In the genomic region with DNA sequence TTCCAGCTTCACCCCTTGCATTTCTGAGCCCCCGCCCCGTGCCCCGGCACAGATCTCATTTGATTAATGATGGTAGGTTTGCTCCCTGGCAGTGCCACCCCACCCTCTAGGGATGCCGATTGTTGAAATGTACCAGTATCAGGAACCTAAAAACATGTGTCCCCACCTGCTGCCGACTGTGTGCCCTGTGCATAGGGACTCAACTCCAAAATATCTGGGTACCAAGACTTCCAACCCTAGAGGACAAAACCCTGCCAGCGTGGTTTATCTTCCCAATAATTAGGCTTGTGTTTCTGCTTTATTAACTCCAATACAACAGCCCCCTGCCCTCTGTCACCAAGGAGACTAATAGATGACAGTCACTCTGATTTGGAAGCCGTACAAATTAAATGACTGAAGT, we compare ENCODE assay signal across 19 mouse cellular contexts.
"Had no signal": no experiment of that assay in that cellular context is flagged by ENCODE, and none has a peak within 500 bp of the region (broad histone marks: within the 10 kb centered on the region; RNA-seq: fewer than 3 reads in every experiment).

No protein-coding gene starts in this region.

- H3K4me2 ChIP-seq: liver, embryonic 12.5 days; lung, embryonic 14.5 days; neural tube, embryonic 15.5 days; stomach, embryonic 15.5 days had no signal

- DNase-seq: lung, adult 18-20 months; lung, embryonic 14.5 days; lung, postnatal 10 days; lung, postnatal 4 days; midbrain, embryonic 14.5 days; right cerebral cortex, adult 18-20 months; right cerebral cortex, postnatal 14 days; thymus, adult 2 months; thymus, postnatal 25 days; thymus, postnatal 4 days had no signal

- H3K36me3 ChIP-seq: liver, embryonic 12.5 days; midbrain, embryonic 10.5 days; neural tube, embryonic 13.5 days; neural tube, embryonic 15.5 days; stomach, embryonic 15.5 days had no signal

- H3K27ac ChIP-seq: liver, embryonic 12.5 days; liver, embryonic 14.5 days; midbrain, embryonic 10.5 days; neural tube, embryonic 13.5 days; neural tube, embryonic 15.5 days; stomach, embryonic 15.5 days; stomach, postnatal 0 days had no signal

- H3K9me3 ChIP-seq: liver, embryonic 12.5 days; midbrain, embryonic 10.5 days; neural tube, embryonic 13.5 days; neural tube, embryonic 15.5 days; stomach, embryonic 15.5 days had no signal

- H3K4me1 ChIP-seq: liver, embryonic 12.5 days had no signal

- H3K9ac ChIP-seq: liver, embryonic 12.5 days; liver, embryonic 14.5 days; lung, embryonic 14.5 days; neural tube, embryonic 13.5 days; neural tube, embryonic 15.5 days; stomach, embryonic 15.5 days had no signal

- ATAC-seq: liver, embryonic 12.5 days; midbrain, embryonic 16.5 days had no signal

- H3K4me3 ChIP-seq: liver, embryonic 12.5 days; midbrain, embryonic 10.5 days; myocyte; neural tube, embryonic 13.5 days; neural tube, embryonic 15.5 days; stomach, embryonic 15.5 days had no signal
